Mouse (Mus musculus) testis, adult 2 months (tissue): ENCODE results near the gene Srebf2.

ENCODE experiments used
- CTCF ChIP-seq: fragments of 200-500 bp; IDR thresholded peaks from 2 replicates; pipeline ENCODE4 v1.5.1; 2012; ENCODE audit warnings: low read depth, mild to moderate bottlenecking, inconsistent platforms, low read length, moderate library complexity; ENCODE audit not compliant: control insufficient read depth, insufficient read depth, insufficient replicate concordance
- POLR2A ChIP-seq: fragments of 200-500 bp; IDR thresholded peaks from 2 replicates; pipeline ENCODE4 v1.6.1; 2012; ENCODE audit warnings: low read depth, mild to moderate bottlenecking, inconsistent platforms, low read length, moderate library complexity; ENCODE audit not compliant: control insufficient read depth

- no peak for TF ChIP-seq CTCF
- no peak for TF ChIP-seq POLR2A
These were observed 18.6 kb upstream of the Srebf2 start for GRCm38 (mm10) chr15:82128398-82128797.
